Mouse (Mus musculus): ENCODE results near the gene Adam33.

- TF ChIP-seq CTCF (IDR thresholded peaks at IDR 0.05; ENCODE audit: borderline replicate concordance, insufficient read depth, low read length), result no peak
- no peak for TF ChIP-seq POLR2A (IDR thresholded peaks at IDR 0.05; ENCODE audit: low read depth, low read length)
Observed at GRCm38 (mm10) chr2:131025230-131025629, 38.4 kb downstream of the Adam33 start.

Data from embryonic fibroblast, embryonic 13.5 days (primary cell).